Mouse (Mus musculus) heart, embryonic 10.5 days (tissue): ENCODE results near the gene 4933417A18Rik. TPM values are rescaled to one million over a fixed set of nuclear protein-coding genes. Genes with fewer than 3 reads are reported as not detected.

Source experiments
- DNase-seq: peaks from one replicate; pipeline ENCODE4 v3.0.0-alpha.2; 2017; ENCODE audit warnings: low spot score
- H3K27ac ChIP-seq: fragments of 300-500 bp; sonication (generic); 2 replicates; pipeline ENCODE4 v1.5.1; 2016; ENCODE audit warnings: mild to moderate bottlenecking
- H3K27me3 ChIP-seq: fragments of 300-500 bp; sonication (generic); 2 replicates; pipeline ENCODE4 v1.6.1; 2016; ENCODE audit warnings: mild to moderate bottlenecking; ENCODE audit not compliant: poor library complexity, insufficient read depth, severe bottlenecking
- H3K36me3 ChIP-seq: fragments of 300-500 bp; sonication (generic); 2 replicates; pipeline ENCODE4 v1.6.1; 2016; ENCODE audit warnings: mild to moderate bottlenecking, moderate library complexity
- H3K4me1 ChIP-seq: fragments of 300-500 bp; sonication (generic); 2 replicates; pipeline ENCODE4 v1.6.1; 2016; ENCODE audit warnings: mild to moderate bottlenecking
- H3K4me3 ChIP-seq: fragments of 300-500 bp; sonication (generic); 2 replicates; pipeline ENCODE4 v1.5.1; 2016; ENCODE audit warnings: mild to moderate bottlenecking, moderate library complexity
- H3K9me3 ChIP-seq: fragments of 300-500 bp; sonication (generic); 2 replicates; pipeline ENCODE4 v1.6.1; 2016; ENCODE audit warnings: mild to moderate bottlenecking, moderate library complexity
- WGBS: fragments of 180-500 bp; shearing (Covaris S2); methylation state at CpG from one replicate; pipeline ENCODE4 v1.1.7; 2016; 5-methylcytosine and 5-hydroxymethylcytosine counted together
- polyA plus RNA-seq: library from polyadenylated mRNA; unstranded; fragments of >200 nt; fragmentation: Nextera tagmentation; extraction: Ambion mirVana; gene quantifications from 2 replicates; pipeline ENCODE4 v1.2.1, GENCODE M21; 2016

The 4933417A18Rik gene
- polyA plus RNA-seq, 1 experiment from 2014 or later: not detected

- Histone ChIP-seq H3K27ac (no peak overlapping the region), H3K36me3 (peaks cover 37% of the 10 kb centered on the region), H3K4me1 (peaks cover 10% of the 10 kb centered on the region; the same call in 1 of the 2 replicates), H3K9me3 (no peaks in the 10 kb centered on the region), H3K27me3 (no peaks in the 10 kb centered on the region), H3K4me3 (no peak overlapping the region)
- WGBS: 69% methylated on average over 4 of the region's 4 CpGs
- DNase-seq: no peak
These were observed 67.5 kb downstream of the 4933417A18Rik start for GRCm38 (mm10) chr13:34991581-34992273.

GRCm38 (mm10) chr13:34993085-34993484 lies 68.9 kb downstream of the 4933417A18Rik start:
- 78% methylated on average over 4 of the region's 4 CpGs for WGBS

DNA sequence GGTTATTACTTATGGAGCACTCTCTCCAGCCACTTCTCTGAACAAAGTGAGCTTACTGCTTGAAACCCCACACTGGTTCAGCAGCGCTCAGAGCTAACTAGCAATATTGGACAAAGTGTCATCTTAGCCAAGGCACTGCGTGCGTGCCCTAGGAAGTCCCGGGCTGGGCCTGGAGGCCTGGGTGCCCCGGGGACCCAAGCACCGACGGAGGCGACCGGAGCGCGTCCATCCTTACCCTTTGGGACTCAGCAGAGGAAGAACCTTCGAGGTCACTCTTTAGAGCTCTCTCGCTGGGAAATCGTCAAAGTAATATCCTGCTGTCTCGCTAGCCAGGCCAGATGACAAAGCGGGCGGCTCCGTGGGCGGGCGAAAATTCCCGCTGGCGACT lies 69.4 kb downstream of the 4933417A18Rik start:
- peak overlapping the region; percentile 69 for H3K4me3 ChIP-seq
- DNase-seq: no peak
- no peaks in the 10 kb centered on the region for H3K27me3 ChIP-seq
- H3K4me1 ChIP-seq: peaks cover 10% of the 10 kb centered on the region; the same call in 1 of the 2 replicates
- peaks cover 4% of the 10 kb centered on the region; the same call in 1 of the 2 replicates for H3K9me3 ChIP-seq
- H3K27ac ChIP-seq: peak overlapping the region; percentile 94
- WGBS: 1% methylated on average over 22 of the region's 22 CpGs
- H3K36me3 ChIP-seq: peaks cover 18% of the 10 kb centered on the region

More at GRCm38 (mm10) chr13:34993085-34993484, 68.9 kb downstream of the 4933417A18Rik start:
- no peaks in the 10 kb centered on the region for H3K27me3 ChIP-seq
- H3K9me3 ChIP-seq: peaks cover 1% of the 10 kb centered on the region; the same call in 1 of the 2 replicates
- no peak for DNase-seq
- H3K36me3 ChIP-seq: peaks cover 23% of the 10 kb centered on the region
- H3K27ac ChIP-seq: no peak overlapping the region
- peaks cover 10% of the 10 kb centered on the region; the same call in 1 of the 2 replicates for H3K4me1 ChIP-seq
- peak overlapping the region; percentile 69 for H3K4me3 ChIP-seq

- WGBS: under 1% methylated on average over 33 of the region's 33 CpGs
- peaks cover 4% of the 10 kb centered on the region; the same call in 1 of the 2 replicates for H3K9me3 ChIP-seq
- H3K27ac ChIP-seq: peak overlapping the region; percentile 94
- H3K4me3 ChIP-seq: peak overlapping the region; percentile 69
- H3K27me3 ChIP-seq: no peaks in the 10 kb centered on the region
- H3K4me1 ChIP-seq: peaks cover 10% of the 10 kb centered on the region; the same call in 1 of the 2 replicates
- peak; percentile 98 for DNase-seq
- peaks cover 12% of the 10 kb centered on the region for H3K36me3 ChIP-seq
These were observed 70.0 kb downstream of the 4933417A18Rik start for GRCm38 (mm10) chr13:34993983-34994811.

DNA sequence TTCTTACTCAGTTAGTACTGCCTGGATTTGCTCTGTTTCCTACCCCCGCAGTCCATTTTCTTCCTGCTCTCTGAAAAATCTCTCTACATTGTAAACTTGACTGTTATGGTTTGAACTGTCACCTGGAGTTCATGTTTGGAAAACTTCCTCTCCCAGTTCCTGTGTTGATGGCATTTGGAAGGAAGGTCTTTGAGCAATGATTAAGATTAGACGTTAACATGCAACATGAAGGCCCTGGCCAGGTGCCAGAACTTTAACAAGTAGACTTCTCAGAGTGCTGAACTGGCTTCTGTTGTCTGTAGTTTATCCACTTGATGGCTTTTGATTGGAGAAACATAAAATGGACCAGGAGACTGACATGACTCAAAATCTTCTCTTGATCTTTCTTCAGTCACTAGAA lies 71.7 kb downstream of the 4933417A18Rik start:
- H3K27ac ChIP-seq: no peak overlapping the region
- no peaks in the 10 kb centered on the region for H3K36me3 ChIP-seq
- peaks cover 10% of the 10 kb centered on the region; the same call in 1 of the 2 replicates for H3K4me1 ChIP-seq
- peaks cover 4% of the 10 kb centered on the region; the same call in 1 of the 2 replicates for H3K9me3 ChIP-seq
- 68% methylated on average over 2 of the region's 2 CpGs for WGBS
- H3K27me3 ChIP-seq: no peaks in the 10 kb centered on the region
- no peak overlapping the region for H3K4me3 ChIP-seq
- no peak for DNase-seq

Other genes with a start within 250 kb of the 4933417A18Rik start
- gene Fam50b, start 189.6 kb upstream of the 4933417A18Rik start, polyA plus RNA-seq: not detected in 2 replicates
- 49.1 and 55.1 TPM in 2 replicates for gene Prpf4b, start 49.1 kb upstream of the 4933417A18Rik start, polyA plus RNA-seq
- gene Fam217a, start 99 bp upstream of the 4933417A18Rik start, polyA plus RNA-seq: 1.7 and 2.0 TPM in 2 replicates
- gene Eci3, start 39.4 kb downstream of the 4933417A18Rik start, polyA plus RNA-seq: 0.43 and 0.55 TPM in 2 replicates
- gene Eci2, start 102.7 kb downstream of the 4933417A18Rik start, polyA plus RNA-seq: 92.5 and 96.4 TPM in 2 replicates